Mouse (Mus musculus): Measurements from ENCODE around the gene Hist1h4b. TPM values are rescaled to one million over a fixed set of nuclear protein-coding genes. Genes with fewer than 3 reads are reported as not detected.

Hist1h4b gene
- polyA plus RNA-seq, 1 experiment from 2014 or later: 2.2 TPM

- no peak overlapping the region for H3K27ac ChIP-seq (ENCODE audit: low read depth, low read length)
- 41% methylated on average over 4 of the region's 4 CpGs for WGBS (ENCODE audit: insufficient replicate concordance)
- H3K9me3 ChIP-seq (replicated peaks; ENCODE audit: control insufficient read depth, low read length): no peaks in the 10 kb centered on the region
- 0 out of 2 replicates have a peak, but pooled peaks cover 7% of the 10 kb centered on the region for H3K4me1 ChIP-seq (ENCODE audit: control insufficient read depth, insufficient read depth, low read length)
- no peaks in the 10 kb centered on the region for H3K36me3 ChIP-seq (ENCODE audit: control insufficient read depth, insufficient read depth, low read length)
- no peak overlapping the region for H3K4me2 ChIP-seq
- H3K9ac ChIP-seq (ENCODE audit: low read depth, low read length): no peak overlapping the region
- no peak for ATAC-seq (replicated peaks; ENCODE audit: insufficient number of reproducible peaks, low FRiP score, low TSS enrichment)
- no peak overlapping the region for H3K4me3 ChIP-seq (ENCODE audit: low read depth, low read length)
- no peaks in the 10 kb centered on the region for H3K27me3 ChIP-seq (ENCODE audit: control insufficient read depth, insufficient read depth, low read length)
These were observed 32.6 kb upstream of the Hist1h4b start for GRCm38 (mm10) chr13:23724239-23724638.

GRCm38 (mm10) chr13:23725213-23725612 is 31.6 kb upstream of the Hist1h4b start:
- H3K27me3 ChIP-seq (ENCODE audit: control insufficient read depth, insufficient read depth, low read length): no peaks in the 10 kb centered on the region
- H3K9me3 ChIP-seq (replicated peaks; ENCODE audit: control insufficient read depth, low read length): no peaks in the 10 kb centered on the region
- no peaks in the 10 kb centered on the region for H3K36me3 ChIP-seq (ENCODE audit: control insufficient read depth, insufficient read depth, low read length)
- H3K4me3 ChIP-seq (ENCODE audit: low read depth, low read length): no peak overlapping the region
- no peak overlapping the region for H3K4me2 ChIP-seq
- WGBS (ENCODE audit: insufficient replicate concordance): 40% methylated on average over 1 of the region's 1 CpGs
- no peak for ATAC-seq (replicated peaks; ENCODE audit: insufficient number of reproducible peaks, low FRiP score, low TSS enrichment)
- no peak overlapping the region for H3K9ac ChIP-seq (ENCODE audit: low read depth, low read length)
- 0 out of 2 replicates have a peak, but pooled peaks cover 7% of the 10 kb centered on the region for H3K4me1 ChIP-seq (ENCODE audit: control insufficient read depth, insufficient read depth, low read length)
- H3K27ac ChIP-seq (ENCODE audit: low read depth, low read length): no peak overlapping the region

- no peak overlapping the region for H3K27ac ChIP-seq (ENCODE audit: low read depth, low read length)
- H3K9me3 ChIP-seq (replicated peaks; ENCODE audit: control insufficient read depth, low read length): no peaks in the 10 kb centered on the region
- WGBS (ENCODE audit: insufficient replicate concordance): 71% methylated on average over 18 of the region's 18 CpGs
- H3K4me1 ChIP-seq (ENCODE audit: control insufficient read depth, insufficient read depth, low read length): 0 out of 2 replicates have a peak, but pooled peaks cover 9% of the 10 kb centered on the region
- H3K9ac ChIP-seq (ENCODE audit: low read depth, low read length): no peak overlapping the region
- no peak overlapping the region for H3K4me2 ChIP-seq
- no peaks in the 10 kb centered on the region for H3K27me3 ChIP-seq (ENCODE audit: control insufficient read depth, insufficient read depth, low read length)
- no peak for ATAC-seq (replicated peaks; ENCODE audit: insufficient number of reproducible peaks, low FRiP score, low TSS enrichment)
- H3K36me3 ChIP-seq (ENCODE audit: control insufficient read depth, insufficient read depth, low read length): no peaks in the 10 kb centered on the region
- H3K4me3 ChIP-seq (ENCODE audit: low read depth, low read length): no peak overlapping the region
These were observed 28.2 kb upstream of the Hist1h4b start for GRCm38 (mm10) chr13:23728472-23729191.

- Histone ChIP-seq H3K9ac (ENCODE audit: low read depth, low read length) (no peak overlapping the region), H3K4me1 (ENCODE audit: control insufficient read depth, insufficient read depth, low read length) (0 out of 2 replicates have a peak, but pooled peaks cover 9% of the 10 kb centered on the region), H3K27me3 (ENCODE audit: control insufficient read depth, insufficient read depth, low read length) (no peaks in the 10 kb centered on the region), H3K4me2 (no peak overlapping the region), H3K4me3 (ENCODE audit: low read depth, low read length) (no peak overlapping the region), H3K27ac (ENCODE audit: low read depth, low read length) (no peak overlapping the region), H3K36me3 (ENCODE audit: control insufficient read depth, insufficient read depth, low read length) (no peaks in the 10 kb centered on the region), H3K9me3 (replicated peaks; ENCODE audit: control insufficient read depth, low read length) (no peaks in the 10 kb centered on the region)
- 87% methylated on average over 9 of the region's 9 CpGs for WGBS (ENCODE audit: insufficient replicate concordance)
- no peak for ATAC-seq (replicated peaks; ENCODE audit: insufficient number of reproducible peaks, low FRiP score, low TSS enrichment)
These were observed 27.7 kb upstream of the Hist1h4b start for GRCm38 (mm10) chr13:23729192-23729525.

- H3K27me3 ChIP-seq (ENCODE audit: control insufficient read depth, insufficient read depth, low read length): no peaks in the 10 kb centered on the region
- H3K9me3 ChIP-seq (replicated peaks; ENCODE audit: control insufficient read depth, low read length): no peaks in the 10 kb centered on the region
- no peaks in the 10 kb centered on the region for H3K36me3 ChIP-seq (ENCODE audit: control insufficient read depth, insufficient read depth, low read length)
- ATAC-seq (replicated peaks; ENCODE audit: insufficient number of reproducible peaks, low FRiP score, low TSS enrichment): no peak
- no peak overlapping the region for H3K9ac ChIP-seq (ENCODE audit: low read depth, low read length)
- no peak overlapping the region for H3K27ac ChIP-seq (ENCODE audit: low read depth, low read length)
- no peak overlapping the region for H3K4me3 ChIP-seq (ENCODE audit: low read depth, low read length)
- WGBS (ENCODE audit: insufficient replicate concordance): 92% methylated on average over 5 of the region's 5 CpGs
- no peak overlapping the region for H3K4me2 ChIP-seq
- 0 out of 2 replicates have a peak, but pooled peaks cover 8% of the 10 kb centered on the region for H3K4me1 ChIP-seq (ENCODE audit: control insufficient read depth, insufficient read depth, low read length)
These were observed 27.1 kb upstream of the Hist1h4b start for GRCm38 (mm10) chr13:23729706-23730105.

- H3K4me3 ChIP-seq (ENCODE audit: low read depth, low read length): no peak overlapping the region
- no peak for ATAC-seq (replicated peaks; ENCODE audit: insufficient number of reproducible peaks, low FRiP score, low TSS enrichment)
- no peaks in the 10 kb centered on the region for H3K36me3 ChIP-seq (ENCODE audit: control insufficient read depth, insufficient read depth, low read length)
- H3K4me2 ChIP-seq: peak overlapping the region; percentile 1; the same call in 1 of the 2 replicates
- H3K4me1 ChIP-seq (ENCODE audit: control insufficient read depth, insufficient read depth, low read length): 0 out of 2 replicates have a peak, but pooled peaks cover 6% of the 10 kb centered on the region
- H3K9me3 ChIP-seq (replicated peaks; ENCODE audit: control insufficient read depth, low read length): no peaks in the 10 kb centered on the region
- no peak overlapping the region for H3K9ac ChIP-seq (ENCODE audit: low read depth, low read length)
- WGBS (ENCODE audit: insufficient replicate concordance): 13% methylated on average over 8 of the region's 8 CpGs
- H3K27ac ChIP-seq (ENCODE audit: low read depth, low read length): no peak overlapping the region
- H3K27me3 ChIP-seq (ENCODE audit: control insufficient read depth, insufficient read depth, low read length): no peaks in the 10 kb centered on the region
These were observed 26.3 kb upstream of the Hist1h4b start for GRCm38 (mm10) chr13:23730479-23730878.

- H3K9ac ChIP-seq (ENCODE audit: low read depth, low read length): no peak overlapping the region
- no peaks in the 10 kb centered on the region for H3K9me3 ChIP-seq (replicated peaks; ENCODE audit: control insufficient read depth, low read length)
- 0 out of 2 replicates have a peak, but pooled peaks cover 6% of the 10 kb centered on the region for H3K4me1 ChIP-seq (ENCODE audit: control insufficient read depth, insufficient read depth, low read length)
- H3K4me3 ChIP-seq (ENCODE audit: low read depth, low read length): no peak overlapping the region
- H3K36me3 ChIP-seq (ENCODE audit: control insufficient read depth, insufficient read depth, low read length): no peaks in the 10 kb centered on the region
- no peak overlapping the region for H3K4me2 ChIP-seq
- H3K27ac ChIP-seq (ENCODE audit: low read depth, low read length): no peak overlapping the region
- H3K27me3 ChIP-seq (ENCODE audit: control insufficient read depth, insufficient read depth, low read length): no peaks in the 10 kb centered on the region
- no peak for ATAC-seq (replicated peaks; ENCODE audit: insufficient number of reproducible peaks, low FRiP score, low TSS enrichment)
- 23% methylated on average over 8 of the region's 8 CpGs for WGBS (ENCODE audit: insufficient replicate concordance)
These were observed 24.5 kb upstream of the Hist1h4b start for GRCm38 (mm10) chr13:23732156-23732804.

- Histone ChIP-seq H3K27me3 (ENCODE audit: control insufficient read depth, insufficient read depth, low read length) (no peaks in the 10 kb centered on the region), H3K4me3 (ENCODE audit: low read depth, low read length) (no peak overlapping the region), H3K9me3 (replicated peaks; ENCODE audit: control insufficient read depth, low read length) (no peaks in the 10 kb centered on the region), H3K4me2 (no peak overlapping the region), H3K36me3 (ENCODE audit: control insufficient read depth, insufficient read depth, low read length) (no peaks in the 10 kb centered on the region), H3K27ac (ENCODE audit: low read depth, low read length) (no peak overlapping the region), H3K9ac (ENCODE audit: low read depth, low read length) (no peak overlapping the region), H3K4me1 (ENCODE audit: control insufficient read depth, insufficient read depth, low read length) (peaks cover 4% of the 10 kb centered on the region; the same call in 1 of the 2 replicates)
- WGBS (ENCODE audit: insufficient replicate concordance): 83% methylated on average over 5 of the region's 5 CpGs
- ATAC-seq (replicated peaks; ENCODE audit: insufficient number of reproducible peaks, low FRiP score, low TSS enrichment): no peak
These were observed 19.7 kb upstream of the Hist1h4b start for GRCm38 (mm10) chr13:23737091-23737490.

Data from heart, embryonic 11.5 days (tissue).